Mouse (Mus musculus) forebrain, postnatal 0 days (tissue): Measurements from ENCODE around the gene Fars2. TPM values are rescaled to one million over a fixed set of nuclear protein-coding genes. Genes with fewer than 3 reads are reported as not detected.

ENCODE experiments used
- ATAC-seq: fragments of 200-750 bp; cut with Nextera tagmentation; 2 replicates; pipeline ENCODE4 v1.8.0; 2017; ENCODE audit warnings: mild to moderate bottlenecking, moderate library complexity
- DNase-seq: peaks from one replicate; pipeline ENCODE4 v3.0.0-alpha.2; 2015
- H3K27ac ChIP-seq: fragments of 300-500 bp; sonication (generic); 2 replicates; pipeline ENCODE4 v1.5.1; 2014; ENCODE audit warnings: low read depth, mild to moderate bottlenecking, antibody characterized with exemption, low read length, moderate library complexity, mixed read lengths
- H3K27me3 ChIP-seq: fragments of 300-500 bp; sonication (generic); 2 replicates; pipeline ENCODE4 v1.6.1; 2014; ENCODE audit warnings: mild to moderate bottlenecking, low read length, mixed read lengths; ENCODE audit not compliant: insufficient read depth
- H3K36me3 ChIP-seq: fragments of 300-500 bp; sonication (generic); 2 replicates; pipeline ENCODE4 v1.6.1; 2014; ENCODE audit warnings: mild to moderate bottlenecking, moderate library complexity; ENCODE audit not compliant: insufficient read depth
- H3K4me1 ChIP-seq: fragments of 300-500 bp; sonication (generic); 2 replicates; pipeline ENCODE4 v1.6.1; 2014; ENCODE audit warnings: antibody characterized with exemption; ENCODE audit not compliant: insufficient read depth
- H3K4me2 ChIP-seq: fragments of 300-500 bp; sonication (generic); 2 replicates; pipeline ENCODE4 v1.6.1; 2014; ENCODE audit warnings: low read depth, mild to moderate bottlenecking, moderate library complexity
- H3K4me3 ChIP-seq: fragments of 300-500 bp; sonication (generic); 2 replicates; pipeline ENCODE4 v1.5.1; 2014; ENCODE audit warnings: low read depth, low read length, mixed read lengths
- H3K9ac ChIP-seq: fragments of 300-500 bp; sonication (generic); 2 replicates; pipeline ENCODE4 v1.6.1; 2014; ENCODE audit warnings: mild to moderate bottlenecking
- H3K9me3 ChIP-seq: fragments of 300-500 bp; sonication (generic); 2 replicates; pipeline ENCODE4 v1.6.1; 2016; ENCODE audit warnings: low read length
- CTCF ChIP-seq: sonication (generic); IDR thresholded peaks from 2 replicates; pipeline ENCODE4 v1.5.1; 2016; ENCODE audit warnings: antibody characterized with exemption, control low read depth, low read depth
- WGBS: fragments of 180-500 bp; shearing (Covaris S2); extraction: QIAGEN DNeasy Blood & Tissue Kit; methylation state at CpG from one replicate; pipeline ENCODE4 v1.1.7; 2014; 5-methylcytosine and 5-hydroxymethylcytosine counted together
- polyA plus RNA-seq: library from polyadenylated mRNA; unstranded; fragments of >200 nt; fragmentation: Nextera tagmentation; extraction: Ambion mirVana; gene quantifications from 2 replicates; pipeline ENCODE4 v1.2.1, GENCODE M21; 2015
- total RNA-seq: library from RNA; depleted of rRNA; stranded (reverse); fragments of >200 nt; gene quantifications from 2 replicates; pipeline ENCODE4 v1.2.3, GENCODE M21; 2014

Gene Fars2
- total and polyA plus RNA-seq, 2 experiments from 2014 or later = 29.9 to 35.5 TPM

DNA sequence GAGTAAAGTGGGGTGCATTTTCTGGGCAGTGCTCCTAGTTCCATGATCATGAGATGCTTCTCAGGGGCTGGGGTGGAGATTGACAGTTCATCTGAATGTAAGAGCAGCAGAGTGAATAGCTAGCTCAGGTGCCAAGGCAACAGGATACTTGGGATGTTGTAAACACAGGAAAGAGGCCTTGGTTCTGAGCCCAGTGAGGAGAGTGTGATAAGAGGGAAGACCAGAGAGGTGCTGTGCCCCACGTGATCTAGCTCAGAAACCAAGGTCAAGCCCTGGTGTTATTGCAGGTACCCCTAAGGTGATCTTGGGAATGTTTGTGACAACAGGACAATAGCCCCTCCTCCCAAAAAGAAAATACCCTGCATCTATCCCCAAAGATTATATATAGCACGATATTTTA is 372.2 kb downstream of the Fars2 start:
- ATAC-seq (no peak), DNase-seq (no peak)
- no peak overlapping the region for H3K9ac ChIP-seq
- no peaks in the 10 kb centered on the region for H3K36me3 ChIP-seq
- 78% methylated on average over 2 of the region's 2 CpGs for WGBS
- no peak overlapping the region for H3K4me2 ChIP-seq
- no peak overlapping the region for H3K27ac ChIP-seq
- no peak for TF ChIP-seq CTCF
- H3K4me3 ChIP-seq = no peak overlapping the region
- peaks cover 10% of the 10 kb centered on the region; the same call in 1 of the 2 replicates for H3K4me1 ChIP-seq
- no peaks in the 10 kb centered on the region for H3K9me3 ChIP-seq
- no peaks in the 10 kb centered on the region for H3K27me3 ChIP-seq

DNA sequence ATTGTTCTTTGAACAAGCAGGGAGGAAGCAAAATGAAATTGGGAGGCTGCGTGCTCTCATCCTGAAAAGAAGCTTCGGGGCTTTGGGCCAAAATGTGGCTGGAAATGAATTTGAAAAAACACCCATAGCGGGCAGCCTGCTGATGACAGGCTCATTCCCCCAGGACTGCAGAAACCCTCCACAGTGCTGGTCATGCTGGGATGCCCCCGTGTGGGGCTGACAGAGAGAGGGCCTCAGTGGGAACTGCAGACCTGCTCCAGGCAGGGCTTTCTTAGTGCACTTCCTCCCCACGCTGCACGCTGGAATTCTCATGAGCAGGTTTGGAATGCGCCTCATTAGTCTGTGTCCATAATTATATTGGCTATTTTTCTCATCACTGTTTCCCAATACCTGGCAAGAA is 373.4 kb downstream of the Fars2 start:
- Histone ChIP-seq H3K9ac (no peak overlapping the region), H3K4me3 (no peak overlapping the region), H3K27ac (no peak overlapping the region), H3K9me3 (no peaks in the 10 kb centered on the region), H3K36me3 (no peaks in the 10 kb centered on the region), H3K4me1 (peaks cover 10% of the 10 kb centered on the region; the same call in 1 of the 2 replicates), H3K27me3 (no peaks in the 10 kb centered on the region), H3K4me2 (no peak overlapping the region)
- no peak for TF ChIP-seq CTCF
- 41% methylated on average over 7 of the region's 7 CpGs for WGBS
- ATAC-seq (no peak), DNase-seq (peak; percentile 26)

GRCm38 (mm10) chr13:36492397-36492796 is 375.2 kb downstream of the Fars2 start:
- WGBS = 66% methylated on average over 3 of the region's 3 CpGs
- Histone ChIP-seq H3K36me3 (no peaks in the 10 kb centered on the region), H3K4me3 (no peak overlapping the region), H3K9ac (no peak overlapping the region), H3K9me3 (no peaks in the 10 kb centered on the region), H3K27ac (no peak overlapping the region), H3K27me3 (no peaks in the 10 kb centered on the region), H3K4me1 (peaks cover 10% of the 10 kb centered on the region; the same call in 1 of the 2 replicates), H3K4me2 (no peak overlapping the region)
- ATAC-seq (peak; percentile 46; the same call in 1 of the 2 replicates), DNase-seq (peak; percentile 18)
- no peak for TF ChIP-seq CTCF

DNA sequence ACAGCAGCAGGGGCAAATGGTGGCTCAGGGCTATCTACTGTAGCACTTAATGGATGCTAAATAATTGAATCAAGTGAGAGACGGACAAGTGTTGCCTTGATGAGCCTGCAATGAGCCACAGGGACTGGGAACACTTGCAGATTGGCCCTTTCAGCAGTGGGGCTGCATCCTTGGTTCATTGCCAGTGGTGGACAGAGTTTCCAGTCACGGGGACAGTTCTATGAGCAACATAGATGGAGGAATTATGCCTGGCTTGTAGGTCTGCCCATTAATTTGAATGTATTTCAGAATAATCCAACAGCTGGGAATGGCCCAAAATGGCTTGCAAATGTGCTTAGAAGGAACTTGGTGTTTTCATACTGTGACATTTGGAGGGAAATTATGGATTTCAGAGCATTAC is 376.1 kb downstream of the Fars2 start:
- Histone ChIP-seq H3K9ac (no peak overlapping the region), H3K4me1 (peaks cover 10% of the 10 kb centered on the region; the same call in 1 of the 2 replicates), H3K27me3 (no peaks in the 10 kb centered on the region), H3K4me3 (no peak overlapping the region), H3K4me2 (no peak overlapping the region), H3K36me3 (no peaks in the 10 kb centered on the region), H3K9me3 (no peaks in the 10 kb centered on the region), H3K27ac (no peak overlapping the region)
- no peak for TF ChIP-seq CTCF
- DNase-seq = no peak
- ATAC-seq = peak; percentile 46; the same call in 1 of the 2 replicates
- 29% methylated on average over 2 of the region's 2 CpGs for WGBS

- ATAC-seq (peak; percentile 62; the same call in 1 of the 2 replicates), DNase-seq (no peak)
- H3K4me1 ChIP-seq = peaks cover 10% of the 10 kb centered on the region; the same call in 1 of the 2 replicates
- H3K27ac ChIP-seq = no peak overlapping the region
- H3K9me3 ChIP-seq = no peaks in the 10 kb centered on the region
- H3K27me3 ChIP-seq = no peaks in the 10 kb centered on the region
- H3K4me3 ChIP-seq = no peak overlapping the region
- no peaks in the 10 kb centered on the region for H3K36me3 ChIP-seq
- no peak overlapping the region for H3K9ac ChIP-seq
- WGBS = 44% methylated on average over 7 of the region's 7 CpGs
- TF ChIP-seq CTCF = no peak
- H3K4me2 ChIP-seq = no peak overlapping the region
Measured at GRCm38 (mm10) chr13:36493762-36494161, 376.6 kb downstream of the Fars2 start.

DNA sequence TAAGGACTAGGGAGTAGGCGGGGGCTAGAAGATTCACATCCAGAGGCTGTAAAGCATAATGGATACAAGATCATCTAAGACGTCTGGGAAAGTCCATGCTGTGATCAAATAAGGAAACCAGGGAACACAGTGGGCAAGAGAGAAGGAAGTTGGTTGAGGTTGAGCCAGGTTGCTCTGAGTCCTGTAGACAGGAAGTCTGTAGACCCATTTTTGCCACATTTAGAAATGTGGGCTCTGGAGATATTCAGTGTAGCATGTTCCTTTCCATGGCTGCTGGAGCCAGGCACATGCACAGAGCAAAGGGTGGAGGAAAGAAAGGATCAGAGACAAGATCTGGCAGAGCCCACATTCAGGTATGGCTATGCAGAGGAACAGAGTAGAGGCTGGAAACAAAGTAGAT is 378.8 kb downstream of the Fars2 start:
- ATAC-seq (no peak), DNase-seq (no peak)
- Histone ChIP-seq H3K27ac (no peak overlapping the region), H3K36me3 (no peaks in the 10 kb centered on the region), H3K4me2 (no peak overlapping the region), H3K4me3 (no peak overlapping the region), H3K27me3 (no peaks in the 10 kb centered on the region), H3K9me3 (no peaks in the 10 kb centered on the region), H3K4me1 (peaks cover 10% of the 10 kb centered on the region; the same call in 1 of the 2 replicates), H3K9ac (no peak overlapping the region)
- 91% methylated on average over 2 of the region's 2 CpGs for WGBS
- no peak for TF ChIP-seq CTCF

- Histone ChIP-seq H3K9ac (no peak overlapping the region), H3K4me2 (no peak overlapping the region), H3K27ac (no peak overlapping the region), H3K4me3 (no peak overlapping the region), H3K4me1 (peaks cover 10% of the 10 kb centered on the region; the same call in 1 of the 2 replicates), H3K9me3 (no peaks in the 10 kb centered on the region), H3K36me3 (no peaks in the 10 kb centered on the region), H3K27me3 (no peaks in the 10 kb centered on the region)
- ATAC-seq = no peak
- no peak for TF ChIP-seq CTCF
- DNase-seq = no peak
- WGBS = 72% methylated on average over 4 of the region's 4 CpGs
Measured at GRCm38 (mm10) chr13:36497346-36497745, 380.1 kb downstream of the Fars2 start.
